Mouse (Mus musculus) adrenal gland, postnatal 4 days (tissue): ENCODE results near the gene Mxra7. TPM values are rescaled to one million over a fixed set of nuclear protein-coding genes. Genes with fewer than 3 reads are reported as not detected.
A peak's percentile ranks its signal among the peaks of the same experiment; 100 is the strongest.
"Not testable (repeated sequence)": the region's sequence is repeated elsewhere in the genome, so short reads cannot be mapped to it uniquely, and the experiment has no call there.

Source experiments
- DNase-seq, 2 experiments: peaks; one replicate each; pipeline ENCODE4 v3.0.0; 2021 to 2022; ENCODE audit warnings: low spot score in 2 of 2, mixed read lengths in 2 of 2
- long read RNA-seq, 2 experiments: library from polyadenylated mRNA; stranded (forward); transcript quantifications; one replicate each; pipeline ENCODE4 v2.0.0; 2021
- total RNA-seq, 2 experiments: library from RNA; stranded (reverse); gene quantifications; 2 replicates each; pipeline ENCODE4 v1.2.3; 2021

The Mxra7 gene
- total RNA-seq: 10 to 100 TPM; 53.5 to 64.9 TPM
- long read RNA-seq, experiment 1, transcript Mxra7-202 (5 exons, 757 nt): minor isoform, 16 of 60 reads
- long read RNA-seq, experiment 1, transcript Mxra7-201 (4 exons, 2,063 nt): major isoform, 20 of 60 reads
- long read RNA-seq, experiment 1, partial matches to known transcripts: 1 of 60 reads
- long read RNA-seq, experiment 1, other reads (novel, unspliced or antisense): 23 of 60 reads
- long read RNA-seq, experiment 2, transcript Mxra7-201 (4 exons, 2,063 nt): major isoform, 36 of 83 reads
- long read RNA-seq, experiment 2, transcript Mxra7-202 (5 exons, 757 nt): minor isoform, 18 of 83 reads
- long read RNA-seq, experiment 2, partial matches to known transcripts: 3 of 83 reads
- long read RNA-seq, experiment 2, other reads (novel, unspliced or antisense): 24 of 83 reads

GRCm38 (mm10) chr11:116827534-116828165 is at the start of gene Mxra7:
Gene Mxra7 (minus strand): TSS chr11:116828046.
- DNase-seq: peak; percentile 72

- DNase-seq: no peak
Observed at GRCm38 (mm10) chr11:116873987-116874386, 46.1 kb upstream of the Mxra7 start.

- no peak for DNase-seq
Observed at GRCm38 (mm10) chr11:116871538-116871937, 43.7 kb upstream of the Mxra7 start.

- DNase-seq: no peak
Observed at GRCm38 (mm10) chr11:116869641-116870040, 41.8 kb upstream of the Mxra7 start.

GRCm38 (mm10) chr11:116869223-116869622 is 41.4 kb upstream of the Mxra7 start:
- DNase-seq: no peak

GRCm38 (mm10) chr11:116868129-116868528 is 40.3 kb upstream of the Mxra7 start:
- no peak for DNase-seq

DNA sequence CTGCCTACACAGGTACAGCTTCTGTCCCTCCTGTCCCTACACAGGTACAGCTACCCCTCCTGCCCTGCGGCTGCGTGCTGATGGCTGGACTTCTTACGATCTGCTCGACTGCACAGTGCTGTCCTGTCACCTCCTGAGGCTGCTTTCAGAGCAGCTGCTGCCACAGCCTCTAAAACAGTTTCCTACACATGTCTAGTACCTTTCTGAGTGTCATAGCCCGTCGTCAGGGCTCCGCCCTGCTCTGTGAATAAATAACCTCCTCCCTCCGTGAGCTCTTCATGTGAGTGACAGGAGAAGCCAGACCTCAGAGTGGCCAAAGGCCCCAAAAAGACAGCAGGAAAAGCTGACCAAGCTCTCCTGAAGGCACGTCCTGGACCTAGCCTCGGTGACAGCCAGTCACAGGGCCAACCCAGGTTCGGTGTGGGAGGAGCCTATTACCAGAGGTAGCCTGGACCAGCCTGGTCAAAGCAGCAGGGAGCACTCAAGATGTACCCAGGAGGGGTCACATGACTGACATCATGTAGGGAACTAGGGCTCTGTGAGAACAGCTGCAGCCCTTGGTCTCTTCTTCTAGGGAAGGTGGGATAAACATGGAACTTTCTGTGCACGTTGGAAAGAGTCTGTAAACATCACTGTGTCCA is 38.2 kb upstream of the Mxra7 start:
- DNase-seq: no peak

DNA sequence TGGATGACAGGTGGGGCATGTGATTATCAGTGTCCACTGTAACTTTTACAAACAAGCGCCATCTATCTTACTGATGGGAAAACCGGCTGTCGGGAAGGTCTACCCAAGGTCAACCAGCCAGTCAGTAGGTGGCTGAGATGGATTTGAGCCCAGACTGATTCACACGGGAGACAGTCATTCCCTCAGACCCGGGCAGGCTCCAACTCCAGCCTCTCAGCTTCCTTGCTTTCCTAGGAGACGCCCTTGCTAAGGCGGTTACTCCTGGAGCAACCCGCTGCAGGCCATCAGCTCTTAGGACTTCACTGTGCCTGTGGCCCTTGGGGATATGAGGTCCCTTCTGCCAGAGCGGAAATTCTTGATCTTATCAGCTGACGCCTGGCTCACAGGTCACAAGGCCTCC is 36.6 kb upstream of the Mxra7 start:
- DNase-seq: no peak

DNA sequence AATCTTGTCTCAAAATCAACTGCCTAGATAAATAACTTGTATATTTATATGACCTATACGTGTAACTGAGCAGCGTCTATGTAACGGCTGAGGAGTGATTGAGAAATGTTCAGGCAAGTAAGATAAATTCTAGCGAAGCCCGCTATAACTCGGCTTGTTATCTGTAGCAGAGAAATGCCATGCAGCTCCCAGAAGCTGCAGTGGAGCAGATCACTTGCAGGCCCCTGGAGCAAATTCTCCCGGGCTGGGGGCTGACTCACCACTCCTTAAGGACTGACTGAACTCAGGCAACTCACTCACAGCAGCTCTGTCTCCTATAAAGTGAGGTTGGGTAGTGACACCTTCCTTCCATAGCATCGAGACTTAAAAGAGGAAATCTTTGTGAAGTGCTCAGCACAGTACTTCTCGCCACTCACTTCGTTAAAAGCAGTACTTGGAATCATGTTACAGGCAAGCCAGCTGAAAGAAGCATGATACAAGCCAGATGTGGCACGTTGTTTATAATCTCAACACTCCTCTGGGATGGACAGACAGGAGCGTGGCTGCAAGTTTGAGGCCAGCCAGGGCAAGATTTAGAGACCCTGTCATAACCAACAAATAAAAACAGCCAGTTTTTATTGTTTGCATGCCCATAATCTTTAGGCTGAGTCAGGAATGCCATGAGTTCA is 29.5 kb upstream of the Mxra7 start:
- no peak for DNase-seq

DNA sequence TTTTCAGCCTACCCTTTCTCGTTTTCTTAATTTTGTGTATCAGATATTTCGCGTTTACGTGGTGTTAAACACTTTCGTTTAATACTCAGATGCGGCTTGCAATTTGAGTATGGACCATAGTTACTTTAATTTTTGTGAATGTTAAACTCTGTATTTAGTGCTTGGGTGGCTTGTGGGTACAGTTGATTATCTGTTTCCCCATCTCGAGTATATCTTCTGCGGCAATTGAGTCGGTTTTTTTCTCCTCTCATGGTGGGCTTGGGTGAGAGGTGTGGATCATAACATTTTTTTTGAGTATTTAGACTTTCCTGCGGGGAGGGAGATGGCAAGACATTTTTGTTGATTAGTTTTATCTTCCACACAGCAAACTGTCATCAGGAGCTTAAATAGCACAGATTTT is 26.4 kb upstream of the Mxra7 start:
- DNase-seq: no peak

DNA sequence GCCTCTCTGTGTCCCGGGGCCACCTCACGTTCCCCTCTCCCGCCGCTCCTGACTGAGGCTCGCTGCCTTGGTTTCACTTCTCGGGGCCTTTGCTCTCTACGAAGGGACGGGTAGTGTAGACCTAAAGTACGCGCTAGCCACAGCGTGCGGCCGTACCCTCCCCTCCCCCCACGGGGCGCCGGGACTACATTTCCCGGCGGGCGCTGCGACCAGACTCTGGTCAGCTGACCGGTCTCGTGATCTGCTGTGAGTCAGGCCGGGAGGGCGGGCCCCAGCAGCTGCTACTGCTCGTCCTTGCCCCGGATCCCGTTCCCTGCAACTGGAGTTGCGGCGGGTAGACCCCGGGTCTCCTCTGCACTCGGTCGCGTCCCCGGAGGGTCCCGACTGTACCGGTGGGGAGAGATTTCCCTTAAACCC is 25.7 kb upstream of the Mxra7 start:
- DNase-seq: peak; percentile 93 to 95

GRCm38 (mm10) chr11:116852891-116853511 is 25.2 kb upstream of the Mxra7 start, which contains the start of gene Srsf2:
Gene Srsf2 (minus strand): TSS chr11:116853094.
- DNase-seq: peak; percentile 96 to 99

- peak; percentile 52 to 66 for DNase-seq
Observed at GRCm38 (mm10) chr11:116852291-116852890, 24.5 kb upstream of the Mxra7 start, which contains the start of gene Mfsd11. Gene Mfsd11 (plus strand): TSS chr11:116852440.

- peak; percentile 19 to 26 for DNase-seq
Observed at GRCm38 (mm10) chr11:116851576-116852290, 23.9 kb upstream of the Mxra7 start.

DNA sequence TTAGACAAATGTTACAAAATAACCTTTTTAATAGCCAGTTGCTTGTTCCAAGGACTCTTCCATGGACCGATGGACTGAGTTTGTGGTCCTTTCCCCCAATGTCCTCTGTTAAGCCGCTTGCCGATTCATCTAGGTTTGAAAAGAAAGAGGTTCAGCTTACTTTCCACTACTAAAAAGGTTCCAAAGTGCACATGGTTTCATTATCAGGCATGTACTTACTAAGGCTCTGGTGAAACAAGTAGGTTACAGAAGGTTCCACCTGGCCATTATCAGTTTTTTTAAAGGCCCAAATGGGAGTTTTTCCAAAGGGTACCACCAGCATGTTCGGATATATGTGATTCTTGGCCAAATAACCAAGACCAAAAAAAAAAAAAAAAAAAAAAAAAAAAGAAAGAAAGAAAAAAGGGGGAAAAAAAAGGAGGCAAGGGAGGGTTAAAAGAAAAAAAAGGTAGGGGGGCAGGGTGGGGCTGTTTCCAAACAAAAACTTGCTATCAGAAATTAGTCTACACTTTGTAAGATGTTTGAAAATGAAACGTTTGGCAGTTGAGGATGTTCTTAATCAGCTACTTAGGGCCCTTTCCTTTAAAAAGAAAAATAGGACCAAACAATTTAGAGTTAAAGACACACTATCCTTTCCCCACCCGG is 23.1 kb upstream of the Mxra7 start:
- DNase-seq: no peak

- no peak for DNase-seq
Observed at GRCm38 (mm10) chr11:116850085-116850484, 22.2 kb upstream of the Mxra7 start.

- DNase-seq: no peak
Observed at GRCm38 (mm10) chr11:116849587-116849986, 21.7 kb upstream of the Mxra7 start.

- DNase-seq: not testable (repeated sequence)
Observed at GRCm38 (mm10) chr11:116848877-116849178, 21.0 kb upstream of the Mxra7 start.

DNA sequence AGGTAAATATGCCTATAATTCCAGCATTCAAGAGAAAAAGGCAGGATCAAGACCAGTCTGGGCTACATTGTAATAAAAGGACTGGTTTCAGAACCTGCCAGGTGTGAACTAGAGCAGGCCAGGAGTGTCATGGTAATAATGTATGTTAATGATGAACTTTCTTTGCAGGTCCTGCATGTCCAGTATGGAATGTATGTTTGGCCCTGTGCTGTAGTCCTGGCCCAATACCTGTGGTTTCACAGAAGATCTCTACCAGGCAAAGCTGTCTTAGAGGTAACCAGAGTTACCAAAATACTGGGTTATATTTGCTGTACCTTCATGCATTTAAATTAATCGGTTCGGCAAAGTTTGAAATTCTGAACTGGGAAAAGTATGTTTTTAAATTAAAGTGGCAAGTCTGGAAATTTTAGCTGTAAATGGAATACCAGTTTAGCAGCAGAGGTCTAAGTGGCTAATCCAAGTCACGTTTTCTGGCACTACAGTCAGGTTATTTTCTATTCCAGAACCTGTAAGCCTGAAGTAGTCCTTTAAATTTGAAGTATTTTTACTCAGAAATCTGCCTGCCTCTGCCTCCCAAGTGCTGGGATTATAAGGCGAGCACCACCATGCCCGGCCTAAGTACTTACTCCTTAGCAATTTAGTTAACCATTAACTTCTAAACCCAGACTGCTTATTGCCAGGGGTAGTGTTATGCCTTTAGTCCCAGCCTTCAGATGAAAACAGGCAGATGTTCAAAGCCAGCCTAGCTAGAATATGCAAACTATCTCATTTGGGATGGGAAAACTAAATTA is 20.4 kb upstream of the Mxra7 start:
- no peak for DNase-seq
